Mouse (Mus musculus): ENCODE data around the gene 1700019A02Rik. TPM values are rescaled to one million over a fixed set of nuclear protein-coding genes. Genes with fewer than 3 reads are reported as not detected.

Gene 1700019A02Rik
- polyA plus RNA-seq (2015; fragmentation: Nextera tagmentation; extraction: Ambion mirVana) = not detected in 2 replicates

DNA sequence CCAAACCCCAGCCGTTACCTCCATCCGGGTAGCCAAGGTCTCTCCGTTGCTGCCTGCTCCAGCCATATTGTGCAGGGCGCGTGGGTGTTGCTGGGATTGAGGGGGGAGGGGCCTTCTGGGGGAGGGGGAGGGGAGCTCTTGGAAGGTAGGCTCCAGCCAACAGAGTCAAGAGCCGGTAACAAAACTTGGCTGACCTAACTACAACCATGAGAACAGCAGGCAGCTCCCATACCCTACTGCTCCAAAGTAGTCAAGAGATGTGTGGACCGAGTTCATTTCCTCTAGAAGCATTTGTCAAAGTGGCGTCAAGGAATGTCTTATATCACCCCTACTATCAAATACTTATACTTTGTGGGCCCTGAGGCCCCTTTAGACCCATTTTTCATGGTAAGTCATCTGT is at the start of gene 1700019A02Rik:
TSS of gene 1700019A02Rik (minus strand) at position 101 of the 400 bp plus-strand sequence.
- no peaks in the 10 kb centered on the region for H3K36me3 ChIP-seq (replicated peaks)
- no peak within 1 kb of the TSS for H3K9ac ChIP-seq
- H3K4me2 ChIP-seq = no peak within 1 kb of the TSS
- H3K4me1 ChIP-seq = no peaks in the 10 kb centered on the region
- ATAC-seq (replicated peaks) = no peak
- H3K27me3 ChIP-seq (replicated peaks) = no peaks in the 10 kb centered on the region
- H3K4me3 ChIP-seq = no peak within 1 kb of the TSS
- no peaks in the 10 kb centered on the region for H3K9me3 ChIP-seq
- 96% methylated on average over 8 of the region's 8 CpGs for WGBS
- no peak within 1 kb of the TSS for H3K27ac ChIP-seq

DNA sequence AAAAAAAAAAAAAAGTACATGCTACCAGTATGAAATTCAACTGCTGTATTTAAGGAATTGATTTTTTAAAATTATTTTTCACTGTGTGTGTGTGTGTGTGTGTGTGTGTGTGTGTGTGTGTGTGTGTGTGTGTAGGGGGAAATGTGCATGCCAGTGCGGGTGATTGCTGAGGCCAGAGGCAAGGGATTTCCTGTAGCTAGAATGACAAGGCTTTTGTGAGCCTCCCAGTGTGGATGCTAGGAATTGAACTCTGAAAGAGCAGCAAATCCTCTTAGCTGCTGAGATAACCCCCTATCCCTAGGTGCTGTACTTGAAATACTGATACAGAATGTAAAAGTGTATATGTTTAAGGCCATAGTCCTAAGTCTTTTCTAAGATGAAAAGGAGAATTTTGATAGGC is 38.6 kb upstream of the 1700019A02Rik start:
- WGBS = 38% methylated on average over 1 of the region's 1 CpGs
- no peaks in the 10 kb centered on the region for H3K4me1 ChIP-seq

DNA sequence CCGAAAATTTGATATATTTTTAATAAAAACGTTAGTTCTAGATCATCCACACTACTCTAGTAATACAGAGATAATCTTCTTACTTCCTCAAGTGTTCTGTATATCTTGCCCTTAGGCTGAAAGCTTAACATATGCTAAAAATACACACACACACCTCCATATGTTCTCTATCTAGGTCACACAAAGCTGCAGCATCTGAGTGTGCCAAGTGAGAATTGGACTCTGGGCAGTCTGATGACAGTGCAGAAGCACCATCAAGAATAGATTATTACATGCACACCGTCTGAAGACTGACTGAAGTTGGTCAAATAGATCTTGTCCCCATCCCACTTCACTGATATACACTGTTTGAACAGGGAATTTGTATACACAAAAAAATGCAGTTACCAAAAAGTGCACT is 38.2 kb upstream of the 1700019A02Rik start:
- no peak overlapping the region for H3K27ac ChIP-seq
- no peak for ATAC-seq (replicated peaks)
- no peak overlapping the region for H3K4me3 ChIP-seq
- WGBS = 83% methylated on average over 3 of the region's 3 CpGs
- H3K36me3 ChIP-seq (replicated peaks) = no peaks in the 10 kb centered on the region
- no peaks in the 10 kb centered on the region for H3K27me3 ChIP-seq (replicated peaks)
- H3K9me3 ChIP-seq = no peaks in the 10 kb centered on the region
- no peaks in the 10 kb centered on the region for H3K4me1 ChIP-seq
- no peak overlapping the region for H3K4me2 ChIP-seq
- H3K9ac ChIP-seq = no peak overlapping the region

More for the DNA sequence above, 38.6 kb upstream of the 1700019A02Rik start:
- H3K27me3 ChIP-seq (replicated peaks) = no peaks in the 10 kb centered on the region
- no peaks in the 10 kb centered on the region for H3K9me3 ChIP-seq
- no peak overlapping the region for H3K27ac ChIP-seq
- H3K4me2 ChIP-seq = no peak overlapping the region
- no peaks in the 10 kb centered on the region for H3K36me3 ChIP-seq (replicated peaks)
- no peak overlapping the region for H3K4me3 ChIP-seq
- peak; percentile 52 for ATAC-seq (replicated peaks)
- H3K9ac ChIP-seq = no peak overlapping the region

DNA sequence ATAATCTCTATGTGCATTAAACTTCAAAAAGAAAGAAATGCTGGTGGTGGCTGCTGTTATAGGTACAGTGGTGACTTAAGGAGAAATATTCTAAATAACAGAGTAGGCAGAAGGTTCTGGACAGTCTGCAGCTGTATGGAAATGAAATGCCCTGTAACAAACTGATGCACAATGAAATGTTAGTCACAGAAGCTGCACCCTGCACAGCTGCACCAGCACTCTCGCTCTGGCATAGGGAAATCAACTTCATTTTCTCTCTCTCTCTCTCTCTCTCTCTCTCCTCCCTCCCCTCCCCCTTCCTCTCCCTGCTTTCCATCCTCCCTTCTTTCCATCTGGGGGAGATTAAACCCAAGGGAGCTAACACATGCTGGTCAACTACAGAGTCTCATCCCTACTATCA is 37.3 kb upstream of the 1700019A02Rik start:
- no peaks in the 10 kb centered on the region for H3K4me1 ChIP-seq
- H3K9ac ChIP-seq = no peak overlapping the region
- ATAC-seq (replicated peaks) = no peak
- H3K4me3 ChIP-seq = no peak overlapping the region
- 47% methylated on average over 1 of the region's 1 CpGs for WGBS
- no peak overlapping the region for H3K4me2 ChIP-seq
- H3K27ac ChIP-seq = no peak overlapping the region
- no peaks in the 10 kb centered on the region for H3K36me3 ChIP-seq (replicated peaks)
- H3K27me3 ChIP-seq (replicated peaks) = no peaks in the 10 kb centered on the region
- no peaks in the 10 kb centered on the region for H3K9me3 ChIP-seq

DNA sequence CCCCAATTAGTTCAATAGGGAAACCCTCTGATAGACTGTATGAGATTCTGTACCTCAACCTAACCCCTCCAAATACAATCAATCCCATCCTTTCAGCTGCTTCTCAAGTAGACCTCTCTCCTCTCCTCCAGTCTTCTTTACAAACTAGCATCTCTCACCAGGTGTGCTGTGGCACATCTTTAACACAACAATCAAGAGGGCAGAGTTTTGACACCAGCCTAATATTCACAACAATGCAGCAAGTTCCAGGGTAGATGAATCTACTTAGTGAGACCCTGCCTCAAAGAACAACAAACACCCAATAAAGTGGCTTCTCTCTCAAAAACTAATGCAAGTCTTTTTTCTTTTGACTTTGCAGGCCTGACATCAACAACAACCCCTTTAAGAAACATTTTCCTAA is 22.7 kb upstream of the 1700019A02Rik start:
- no peak for ATAC-seq (replicated peaks)
- no peaks in the 10 kb centered on the region for H3K36me3 ChIP-seq (replicated peaks)
- H3K4me3 ChIP-seq = no peak overlapping the region
- H3K9me3 ChIP-seq = no peaks in the 10 kb centered on the region
- no peaks in the 10 kb centered on the region for H3K4me1 ChIP-seq
- no peak overlapping the region for H3K9ac ChIP-seq
- H3K27me3 ChIP-seq (replicated peaks) = no peaks in the 10 kb centered on the region
- H3K4me2 ChIP-seq = no peak overlapping the region
- H3K27ac ChIP-seq = no peak overlapping the region

DNA sequence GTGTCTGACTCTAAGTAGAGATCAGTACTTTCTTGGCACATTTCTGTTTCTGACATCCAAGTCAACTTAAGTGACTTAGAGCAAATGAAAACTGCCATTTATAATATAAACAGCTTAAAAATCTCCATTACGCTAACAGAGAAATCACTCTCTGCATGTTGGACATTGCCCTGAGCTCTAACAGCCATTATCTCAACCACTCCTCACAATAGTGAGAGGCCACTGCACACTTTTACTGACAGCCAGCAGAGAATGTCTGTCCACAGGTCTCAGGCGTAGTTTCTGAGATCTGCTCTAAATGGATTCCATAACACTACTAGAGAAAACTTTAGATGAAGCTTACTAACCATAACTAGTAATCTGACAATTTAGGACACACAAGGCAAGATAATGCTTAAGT is 16.5 kb upstream of the 1700019A02Rik start:
- no peaks in the 10 kb centered on the region for H3K4me1 ChIP-seq
- H3K4me3 ChIP-seq = no peak overlapping the region
- no peaks in the 10 kb centered on the region for H3K27me3 ChIP-seq (replicated peaks)
- WGBS = 93% methylated on average over 2 of the region's 2 CpGs
- H3K4me2 ChIP-seq = no peak overlapping the region
- H3K9me3 ChIP-seq = no peaks in the 10 kb centered on the region
- H3K9ac ChIP-seq = no peak overlapping the region
- H3K27ac ChIP-seq = no peak overlapping the region
- ATAC-seq (replicated peaks) = no peak
- no peaks in the 10 kb centered on the region for H3K36me3 ChIP-seq (replicated peaks)

DNA sequence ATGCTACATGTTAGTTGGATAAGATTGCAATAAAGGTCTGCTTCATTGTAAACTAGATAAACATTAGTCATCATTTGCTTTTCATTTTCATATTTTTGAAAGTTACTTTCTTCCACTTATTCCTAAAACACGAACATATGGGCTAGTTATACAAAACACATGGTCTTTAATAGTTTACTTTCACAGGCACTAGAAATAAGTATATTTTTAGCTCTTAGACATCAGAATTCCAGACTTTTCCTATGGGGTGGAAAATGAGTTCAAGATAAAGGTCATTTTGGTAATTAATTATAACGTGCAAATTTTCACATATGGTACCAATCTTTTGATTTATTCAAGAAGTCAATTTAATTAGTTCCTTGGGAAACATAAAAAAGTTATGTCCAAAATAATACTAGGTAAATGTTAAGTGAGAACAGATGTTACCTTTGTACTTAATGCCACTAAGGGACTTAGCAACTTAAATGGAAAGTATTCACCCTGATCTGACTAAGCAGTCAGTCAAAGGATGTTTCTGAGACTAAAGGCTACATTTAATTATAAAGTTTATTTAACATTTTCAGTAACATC is 14.3 kb upstream of the 1700019A02Rik start:
- Histone ChIP-seq H3K9ac (no peak overlapping the region), H3K27ac (no peak overlapping the region), H3K4me2 (no peak overlapping the region), H3K27me3 (replicated peaks) (no peaks in the 10 kb centered on the region), H3K9me3 (no peaks in the 10 kb centered on the region), H3K4me1 (no peaks in the 10 kb centered on the region), H3K4me3 (no peak overlapping the region), H3K36me3 (replicated peaks) (no peaks in the 10 kb centered on the region)
- no peak for ATAC-seq (replicated peaks)
- 82% methylated on average over 2 of the region's 2 CpGs for WGBS

DNA sequence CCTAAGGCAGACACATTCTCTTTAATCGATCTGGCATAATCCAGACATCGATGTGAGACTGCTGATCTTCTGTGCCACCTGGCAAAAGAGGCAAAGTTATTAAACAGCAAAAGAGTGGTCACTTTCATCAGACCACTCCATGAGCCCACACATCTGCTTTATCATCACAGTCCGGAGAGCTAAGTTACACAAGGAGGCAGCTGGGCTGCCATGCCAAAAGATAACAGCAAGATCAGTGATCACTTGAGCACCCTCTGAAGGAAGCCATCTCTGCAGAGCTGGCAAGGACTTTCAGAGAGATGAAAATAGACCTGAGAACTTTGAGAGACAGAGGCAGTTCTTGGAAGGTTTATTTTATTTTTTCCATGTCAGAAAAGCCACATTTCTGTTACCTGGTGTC is 7.1 kb upstream of the 1700019A02Rik start:
- H3K4me3 ChIP-seq = no peak overlapping the region
- no peaks in the 10 kb centered on the region for H3K9me3 ChIP-seq
- no peak for ATAC-seq (replicated peaks)
- H3K27me3 ChIP-seq (replicated peaks) = no peaks in the 10 kb centered on the region
- no peak overlapping the region for H3K27ac ChIP-seq
- H3K9ac ChIP-seq = no peak overlapping the region
- 89% methylated on average over 3 of the region's 3 CpGs for WGBS
- no peaks in the 10 kb centered on the region for H3K36me3 ChIP-seq (replicated peaks)
- H3K4me1 ChIP-seq = no peaks in the 10 kb centered on the region
- no peak overlapping the region for H3K4me2 ChIP-seq

DNA sequence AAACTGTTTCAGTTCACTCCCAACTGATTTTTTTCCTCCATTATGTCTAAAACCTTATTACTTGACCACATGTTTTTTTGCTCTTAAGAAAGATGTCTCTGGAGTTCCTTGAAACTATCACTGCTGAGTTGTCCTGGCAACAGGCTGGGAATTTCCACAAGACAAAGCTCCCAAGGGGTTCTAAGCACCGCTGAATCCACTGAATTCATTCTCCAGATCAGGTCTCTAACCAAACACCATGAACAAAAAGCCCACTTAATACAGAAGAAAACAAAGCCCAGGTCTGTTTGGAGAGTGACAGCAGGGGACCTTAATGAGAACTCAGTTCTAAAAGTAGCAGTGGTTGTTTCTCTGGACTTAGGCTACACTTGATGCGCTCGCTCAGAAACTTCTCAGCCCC is 3.8 kb upstream of the 1700019A02Rik start:
- H3K4me2 ChIP-seq = no peak overlapping the region
- no peaks in the 10 kb centered on the region for H3K36me3 ChIP-seq (replicated peaks)
- H3K4me3 ChIP-seq = no peak overlapping the region
- H3K27me3 ChIP-seq (replicated peaks) = no peaks in the 10 kb centered on the region
- 38% methylated on average over 3 of the region's 3 CpGs for WGBS
- no peak overlapping the region for H3K9ac ChIP-seq
- no peak overlapping the region for H3K27ac ChIP-seq
- no peak for ATAC-seq (replicated peaks)
- H3K9me3 ChIP-seq = no peaks in the 10 kb centered on the region
- no peaks in the 10 kb centered on the region for H3K4me1 ChIP-seq

DNA sequence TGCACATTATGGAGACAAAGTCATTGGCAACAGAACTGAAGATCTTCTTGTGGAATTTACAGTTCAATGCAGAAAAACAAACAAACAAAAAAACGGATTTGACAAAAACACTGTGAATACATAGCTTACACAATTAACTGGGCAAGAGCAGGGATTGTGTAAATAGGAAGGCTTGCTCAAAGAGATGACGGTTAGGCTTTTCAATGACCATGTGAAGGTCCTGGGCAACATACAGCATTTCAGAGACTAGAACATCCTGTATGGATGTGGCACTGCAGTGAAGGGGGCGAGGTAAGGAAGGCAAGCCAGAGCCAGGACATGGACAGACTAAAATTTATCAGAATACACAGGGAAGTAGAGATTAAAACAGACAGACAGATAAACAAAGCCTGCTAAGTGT is 2.2 kb upstream of the 1700019A02Rik start:
- H3K4me3 ChIP-seq = no peak overlapping the region

DNA sequence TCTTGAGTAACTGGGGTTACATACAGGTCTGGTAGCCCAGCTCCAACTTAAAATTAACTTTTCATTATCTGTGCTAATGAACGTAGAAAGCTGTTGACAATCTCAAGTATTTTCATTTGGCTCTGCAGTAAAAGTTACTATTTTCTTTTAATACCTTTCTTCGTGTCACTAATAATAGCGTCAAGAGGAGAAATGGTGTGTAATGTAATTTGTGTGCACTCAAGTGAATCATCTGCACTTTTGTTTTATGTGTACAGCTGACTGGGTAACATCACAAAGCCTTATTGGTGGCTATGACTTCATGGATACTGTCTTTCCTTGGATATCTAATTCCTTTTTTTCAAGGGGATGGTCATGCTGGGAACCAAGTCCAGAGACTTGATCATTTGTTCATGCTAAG is 1.1 kb downstream of the 1700019A02Rik start:
- Histone ChIP-seq H3K27me3 (replicated peaks) (no peaks in the 10 kb centered on the region), H3K9me3 (no peaks in the 10 kb centered on the region), H3K4me2 (no peak overlapping the region), H3K9ac (no peak overlapping the region), H3K36me3 (replicated peaks) (no peaks in the 10 kb centered on the region), H3K4me3 (no peak overlapping the region), H3K4me1 (no peaks in the 10 kb centered on the region), H3K27ac (no peak overlapping the region)
- 89% methylated on average over 3 of the region's 3 CpGs for WGBS
- ATAC-seq (replicated peaks) = no peak

More for the DNA sequence above, 2.2 kb upstream of the 1700019A02Rik start:
- 78% methylated on average over 3 of the region's 3 CpGs for WGBS
- no peak for ATAC-seq (replicated peaks)
- H3K4me1 ChIP-seq = no peaks in the 10 kb centered on the region
- H3K36me3 ChIP-seq (replicated peaks) = no peaks in the 10 kb centered on the region
- no peak overlapping the region for H3K9ac ChIP-seq
- no peak overlapping the region for H3K4me2 ChIP-seq
- H3K27me3 ChIP-seq (replicated peaks) = no peaks in the 10 kb centered on the region
- no peaks in the 10 kb centered on the region for H3K9me3 ChIP-seq
- no peak overlapping the region for H3K27ac ChIP-seq

DNA sequence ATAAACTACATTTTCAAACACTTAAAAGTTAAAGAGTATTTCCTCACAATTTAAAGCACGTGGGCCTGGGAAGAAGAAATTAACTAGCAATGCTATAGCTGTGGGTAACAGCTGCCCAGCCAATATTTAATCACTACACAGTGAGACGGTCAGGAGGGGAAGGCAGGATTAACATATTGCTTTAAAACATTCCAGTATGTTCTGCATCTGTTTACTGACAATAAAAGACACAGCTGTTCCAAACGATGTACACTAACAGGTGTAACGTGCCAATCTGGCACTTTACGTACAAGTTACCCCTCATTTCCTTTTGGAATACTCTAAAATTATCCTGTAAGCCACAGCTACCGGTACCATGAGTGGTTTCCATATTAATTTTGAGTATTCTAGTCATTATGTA is 29.7 kb downstream of the 1700019A02Rik start:
- H3K9ac ChIP-seq = no peak overlapping the region
- H3K27ac ChIP-seq = no peak overlapping the region
- no peaks in the 10 kb centered on the region for H3K36me3 ChIP-seq (replicated peaks)
- no peak overlapping the region for H3K4me3 ChIP-seq
- WGBS = 68% methylated on average over 6 of the region's 6 CpGs
- ATAC-seq (replicated peaks) = no peak
- H3K9me3 ChIP-seq = no peaks in the 10 kb centered on the region
- H3K27me3 ChIP-seq (replicated peaks) = no peaks in the 10 kb centered on the region
- no peak overlapping the region for H3K4me2 ChIP-seq
- H3K4me1 ChIP-seq = no peaks in the 10 kb centered on the region

DNA sequence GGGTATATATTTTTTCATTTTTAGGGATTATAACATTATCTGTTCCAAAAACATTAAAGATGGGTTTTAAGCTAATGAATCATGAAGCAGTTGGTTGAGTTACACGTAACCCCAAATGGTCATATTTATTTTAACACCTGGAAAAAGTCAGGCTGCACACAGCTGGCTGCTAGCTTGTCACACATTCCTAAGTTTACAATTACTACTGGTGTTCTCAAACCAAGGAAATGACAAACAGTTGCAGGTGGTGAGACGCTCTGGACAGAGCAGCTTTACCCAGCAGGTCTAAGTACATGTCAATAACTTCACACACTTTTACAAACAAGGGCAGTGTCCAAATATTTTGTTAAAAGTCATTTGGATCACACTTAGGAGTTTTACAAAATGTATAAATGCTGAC is 64.4 kb downstream of the 1700019A02Rik start:
- no peak overlapping the region for H3K4me2 ChIP-seq
- no peak overlapping the region for H3K9ac ChIP-seq
- H3K4me1 ChIP-seq = no peaks in the 10 kb centered on the region
- H3K9me3 ChIP-seq = no peaks in the 10 kb centered on the region
- H3K27ac ChIP-seq = no peak overlapping the region
- ATAC-seq (replicated peaks) = no peak
- H3K36me3 ChIP-seq (replicated peaks) = no peaks in the 10 kb centered on the region
- no peaks in the 10 kb centered on the region for H3K27me3 ChIP-seq (replicated peaks)
- WGBS = 83% methylated on average over 2 of the region's 2 CpGs
- no peak overlapping the region for H3K4me3 ChIP-seq
